Mouse (Mus musculus) neutrophil, adult 65 days (primary cell): ENCODE data around the gene Psmb6. TPM values are rescaled to one million over a fixed set of nuclear protein-coding genes. Genes with fewer than 3 reads are reported as not detected.

Experiments
- total RNA-seq: library from RNA; stranded (reverse); gene quantifications from 2 replicates; pipeline ENCODE4 v1.2.4, GENCODE M21; 2023

Psmb6 gene
- 85.9 and 94.4 TPM in 2 replicates for total RNA-seq

GRCm38 (mm10) chr11:70525184-70525678, at the start of gene Psmb6:
Psmb6 (plus strand) TSS chr11:70525367.

GRCm38 (mm10) chr11:70504970-70505369, 20.2 kb upstream of the Psmb6 start, which contains the start of gene Tm4sf5:
Tm4sf5 (plus strand) TSS chr11:70505244.

GRCm38 (mm10) chr11:70514288-70514687, 10.9 kb upstream of the Psmb6 start, which contains the start of gene Vmo1:
Vmo1 (minus strand) TSS chr11:70514616.

GRCm38 (mm10) chr11:70518923-70519322, 6.2 kb upstream of the Psmb6 start, which contains the start of gene Gltpd2:
Gltpd2 (plus strand) TSS chr11:70519196.

GRCm38 (mm10) chr11:70532839-70533238, 7.7 kb downstream of the Psmb6 start, which contains the start of gene Gm40193:
Gm40193 (minus strand) TSS chr11:70532939.

GRCm38 (mm10) chr11:70539877-70540587, 14.9 kb downstream of the Psmb6 start, which contains the start of gene Pld2:
Pld2 (plus strand) TSS chr11:70540064.

GRCm38 (mm10) chr11:70562287-70562994, 37.3 kb downstream of the Psmb6 start, which contains the start of gene Mink1:
Mink1 (plus strand) TSS chr11:70562881.

Other genes with a start within 250 kb of the Psmb6 start
- gene Alox12e, start 202.7 kb upstream of the Psmb6 start, total RNA-seq = not detected in 2 replicates
- gene Alox15, start 173.3 kb upstream of the Psmb6 start, total RNA-seq = 1.2 and 3.1 TPM in 2 replicates
- 12.0 and 22.1 TPM in 2 replicates for gene Pelp1, start 115.3 kb upstream of the Psmb6 start, total RNA-seq
- 950 and 1,080 TPM in 2 replicates for gene Arrb2, start 92.7 kb upstream of the Psmb6 start, total RNA-seq
- gene Med11, start 73.4 kb upstream of the Psmb6 start, total RNA-seq = 24.7 and 31.8 TPM in 2 replicates
- 0.61 and 0.66 TPM in 2 replicates for gene Zmynd15, start 65.9 kb upstream of the Psmb6 start, total RNA-seq
- gene Cxcl16, start 65.4 kb upstream of the Psmb6 start, total RNA-seq = 2.9 and 7.3 TPM in 2 replicates
- not detected in 2 replicates for gene Tm4sf5, start 20.1 kb upstream of the Psmb6 start, total RNA-seq
- gene Vmo1, start 10.8 kb upstream of the Psmb6 start, total RNA-seq = not detected in 2 replicates
- gene Gltpd2, start 6.2 kb upstream of the Psmb6 start, total RNA-seq = not detected in 2 replicates
- gene Gm40193, start 7.6 kb downstream of the Psmb6 start, total RNA-seq = not detected in 2 replicates
- 2.0 and 3.3 TPM in 2 replicates for gene Pld2, start 14.7 kb downstream of the Psmb6 start, total RNA-seq
- 14.2 and 21.9 TPM in 2 replicates for gene Mink1, start 37.5 kb downstream of the Psmb6 start, total RNA-seq
- gene 4930544D05Rik, start 90.5 kb downstream of the Psmb6 start, total RNA-seq = not detected in 2 replicates
- gene Chrne, start 93.8 kb downstream of the Psmb6 start, total RNA-seq = 1.0 TPM in 1 of 2 replicates, not detected in the other
- gene Gp1ba, start 113.8 kb downstream of the Psmb6 start, total RNA-seq = 0.18 and 0.73 TPM in 2 replicates
- 139 and 152 TPM in 2 replicates for gene Rnf167, start 121.9 kb downstream of the Psmb6 start, total RNA-seq
- gene Slc25a11, start 122.1 kb downstream of the Psmb6 start, total RNA-seq = 80.8 and 90.9 TPM in 2 replicates
- 1,990 and 2,032 TPM in 2 replicates for gene Pfn1, start 129.3 kb downstream of the Psmb6 start, total RNA-seq
- gene Eno3, start 131.8 kb downstream of the Psmb6 start, total RNA-seq = 4.2 and 6.6 TPM in 2 replicates
- 36.7 and 37.4 TPM in 2 replicates for gene Spag7, start 144.0 kb downstream of the Psmb6 start, total RNA-seq
- gene Camta2, start 162.7 kb downstream of the Psmb6 start, total RNA-seq = 55.4 and 60.4 TPM in 2 replicates
- gene Inca1, start 174.8 kb downstream of the Psmb6 start, total RNA-seq = not detected in 2 replicates
- 30.8 and 43.4 TPM in 2 replicates for gene Kif1c, start 175.2 kb downstream of the Psmb6 start, total RNA-seq
- 0.25 and 0.28 TPM in 2 replicates for gene Zfp3, start 238.8 kb downstream of the Psmb6 start, total RNA-seq